In genomic region chr2:5080053-5080787, GRCm38 (mm10) we compare ENCODE assay signal across 8 mouse cellular contexts. TPM values are rescaled to one million over a fixed set of nuclear protein-coding genes. Genes with fewer than 3 reads are reported as not detected.
DNase-seq lines count a peak whose midpoint lies in the region; ATAC-seq lines count a peak whose summit lies in the region.

No protein-coding gene starts in this region.

- no peak for ATAC-seq in forebrain, embryonic 11.5 days (replicated peaks; ENCODE audit: low FRiP score)
- ATAC-seq in hindbrain, embryonic 13.5 days (ENCODE audit: low FRiP score): peak; percentile 59; the same call in 1 of the 2 replicates
- no peak for ATAC-seq in limb, embryonic 15.5 days (ENCODE audit: insufficient number of reproducible peaks, low FRiP score, low TSS enrichment, low read depth)
- no peak for ATAC-seq in neural tube, embryonic 12.5 days (ENCODE audit: low FRiP score, low read depth)
- ATAC-seq in monocyte, adult 5-6 weeks (replicated peaks; ENCODE audit: insufficient number of reproducible peaks, low FRiP score, low TSS enrichment, poor library complexity, severe bottlenecking): no peak

- H3K27ac ChIP-seq in forebrain, embryonic 11.5 days (ENCODE audit: low read depth, low read length): no peak overlapping the region
- no peak overlapping the region for H3K27ac ChIP-seq in hindbrain, embryonic 13.5 days
- no peak overlapping the region for H3K27ac ChIP-seq in limb, embryonic 15.5 days
- H3K27ac ChIP-seq in neural tube, embryonic 12.5 days: no peak overlapping the region

- H3K36me3 ChIP-seq in forebrain, embryonic 11.5 days (ENCODE audit: control insufficient read depth, insufficient read depth, low read length): no peaks in the 10 kb centered on the region
- H3K36me3 ChIP-seq in hindbrain, embryonic 13.5 days: no peaks in the 10 kb centered on the region
- no peaks in the 10 kb centered on the region for H3K36me3 ChIP-seq in limb, embryonic 15.5 days
- H3K36me3 ChIP-seq in neural tube, embryonic 12.5 days: no peaks in the 10 kb centered on the region

- peak overlapping the region; percentile 52 for H3K4me2 ChIP-seq in forebrain, embryonic 11.5 days (ENCODE audit: low read depth, low read length, severe bottlenecking)
- H3K4me2 ChIP-seq in hindbrain, embryonic 13.5 days: peak overlapping the region; percentile 60
- H3K4me2 ChIP-seq in limb, embryonic 15.5 days: peak overlapping the region; percentile 40
- peak overlapping the region; percentile 53 for H3K4me2 ChIP-seq in neural tube, embryonic 12.5 days (replicated peaks)

- no peaks in the 10 kb centered on the region for H3K27me3 ChIP-seq in forebrain, embryonic 11.5 days (ENCODE audit: control insufficient read depth, insufficient read depth, low read length)
- H3K27me3 ChIP-seq in hindbrain, embryonic 13.5 days: 0 out of 2 replicates have a peak, but pooled peaks cover 3% of the 10 kb centered on the region
- H3K27me3 ChIP-seq in limb, embryonic 15.5 days: no peaks in the 10 kb centered on the region
- H3K27me3 ChIP-seq in neural tube, embryonic 12.5 days (replicated peaks): no peaks in the 10 kb centered on the region

- DNase-seq in ovary, adult 18-20 months (ENCODE audit: low spot score): peak; percentile 25
- no peak for DNase-seq in ovary, postnatal 10 days (ENCODE audit: low spot score)
- peak; percentile 32 for DNase-seq in c-Kit-positive CD71-negative TER-119-negative erythroid progenitor cells, embryonic 14.5 days (ENCODE audit: low read depth)
- DNase-seq in forebrain, embryonic 11.5 days (ENCODE audit: low spot score): peak; percentile 60

- peaks cover 2% of the 10 kb centered on the region; the same call in 1 of the 2 replicates for H3K4me1 ChIP-seq in forebrain, embryonic 11.5 days (replicated peaks; ENCODE audit: control insufficient read depth, insufficient read depth, low read length)
- peaks cover 6% of the 10 kb centered on the region for H3K4me1 ChIP-seq in hindbrain, embryonic 13.5 days (replicated peaks)
- no peaks in the 10 kb centered on the region for H3K4me1 ChIP-seq in limb, embryonic 15.5 days
- peaks cover 4% of the 10 kb centered on the region; the same call in 1 of the 2 replicates for H3K4me1 ChIP-seq in neural tube, embryonic 12.5 days

- H3K4me3 ChIP-seq in forebrain, embryonic 11.5 days (ENCODE audit: low read depth, low read length): peak overlapping the region; percentile 22; the same call in 1 of the 2 replicates
- H3K4me3 ChIP-seq in hindbrain, embryonic 13.5 days: peak overlapping the region; percentile 33
- peak overlapping the region; percentile 22 for H3K4me3 ChIP-seq in limb, embryonic 15.5 days
- H3K4me3 ChIP-seq in neural tube, embryonic 12.5 days: peak overlapping the region; percentile 11; the same call in 1 of the 2 replicates

- no peaks in the 10 kb centered on the region for H3K9me3 ChIP-seq in forebrain, embryonic 11.5 days (ENCODE audit: control insufficient read depth, low read length)
- H3K9me3 ChIP-seq in hindbrain, embryonic 13.5 days: no peaks in the 10 kb centered on the region
- no peaks in the 10 kb centered on the region for H3K9me3 ChIP-seq in limb, embryonic 15.5 days
- no peaks in the 10 kb centered on the region for H3K9me3 ChIP-seq in neural tube, embryonic 12.5 days

- peak overlapping the region; percentile 6; the same call in 1 of the 2 replicates for H3K9ac ChIP-seq in forebrain, embryonic 11.5 days (ENCODE audit: low read length)
- peak overlapping the region; percentile 58; the same call in 1 of the 2 replicates for H3K9ac ChIP-seq in hindbrain, embryonic 13.5 days
- no peak overlapping the region for H3K9ac ChIP-seq in limb, embryonic 15.5 days
- 0 out of 2 replicates have a peak overlapping the region, but pooled peaks have one; percentile 3 for H3K9ac ChIP-seq in neural tube, embryonic 12.5 days

- WGBS in forebrain, embryonic 11.5 days: 5% methylated on average over 14 of the region's 14 CpGs
- WGBS in hindbrain, embryonic 13.5 days: 8% methylated on average over 14 of the region's 14 CpGs
- WGBS in limb, embryonic 15.5 days: 6% methylated on average over 14 of the region's 14 CpGs
- 6% methylated on average over 14 of the region's 14 CpGs for WGBS in neural tube, embryonic 12.5 days

RNA-seq across cellular contexts. Expression of gene Optn, which starts 16.4 kb away (rescaled TPM):
- 3.0 and 3.6 TPM in 2 replicates for polyA plus RNA-seq in forebrain, embryonic 11.5 days (2014; fragmentation: Nextera tagmentation; extraction: Ambion mirVana)
- 9.1 and 11.1 TPM in 2 replicates for polyA plus RNA-seq in hindbrain, embryonic 13.5 days (2015; fragmentation: Nextera tagmentation; extraction: Ambion mirVana)
- polyA plus RNA-seq in limb, embryonic 15.5 days (2015; fragmentation: Nextera tagmentation; extraction: Ambion mirVana): 6.4 and 6.9 TPM in 2 replicates
- 5.2 and 6.1 TPM in 2 replicates for polyA plus RNA-seq in neural tube, embryonic 12.5 days (2016; fragmentation: Nextera tagmentation; extraction: Ambion mirVana)
- total RNA-seq in monocyte, adult 5-6 weeks (2017): 5.6 to 9.3 TPM (median 7.3 TPM) in 3 replicates

RNA-seq across cellular contexts. Expression of gene Ccdc3, which starts 57.4 kb away (rescaled TPM):
- polyA plus RNA-seq in forebrain, embryonic 11.5 days (2014; fragmentation: Nextera tagmentation; extraction: Ambion mirVana): 3.9 and 4.6 TPM in 2 replicates
- 11.3 and 12.5 TPM in 2 replicates for polyA plus RNA-seq in hindbrain, embryonic 13.5 days (2015; fragmentation: Nextera tagmentation; extraction: Ambion mirVana)
- polyA plus RNA-seq in limb, embryonic 15.5 days (2015; fragmentation: Nextera tagmentation; extraction: Ambion mirVana): 17.3 and 19.9 TPM in 2 replicates
- 7.8 and 10.9 TPM in 2 replicates for polyA plus RNA-seq in neural tube, embryonic 12.5 days (2016; fragmentation: Nextera tagmentation; extraction: Ambion mirVana)
- not detected in 3 replicates for total RNA-seq in monocyte, adult 5-6 weeks (2017)
